Mouse (Mus musculus) spleen, postnatal 14 days (tissue): ENCODE results near the gene Slc25a12.

Experiments used
- DNase-seq, 2 experiments: peaks; one replicate each; pipeline ENCODE4 v3.0.0; 2021 to 2022; ENCODE audit warnings: low spot score in 2 of 2

Gene Slc25a12

GRCm38 (mm10) chr2:71350181-71350580, 17.4 kb downstream of the Slc25a12 start:
- no peak for DNase-seq

GRCm38 (mm10) chr2:71349511-71349910, 18.0 kb downstream of the Slc25a12 start:
- DNase-seq = no peak

- no peak for DNase-seq
Observed at GRCm38 (mm10) chr2:71347732-71348490, 19.6 kb downstream of the Slc25a12 start.

- no peak for DNase-seq
Observed at GRCm38 (mm10) chr2:71347160-71347559, 20.4 kb downstream of the Slc25a12 start.

- no peak for DNase-seq
Observed at GRCm38 (mm10) chr2:71343884-71344640, 23.5 kb downstream of the Slc25a12 start.

GRCm38 (mm10) chr2:71340126-71340525, 27.4 kb downstream of the Slc25a12 start:
- no peak for DNase-seq

GRCm38 (mm10) chr2:71338145-71338796, 29.3 kb downstream of the Slc25a12 start:
- no peak for DNase-seq

- no peak for DNase-seq
Observed at GRCm38 (mm10) chr2:71336631-71337030, 30.9 kb downstream of the Slc25a12 start.

- no peak for DNase-seq
Observed at GRCm38 (mm10) chr2:71336209-71336608, 31.3 kb downstream of the Slc25a12 start.

GRCm38 (mm10) chr2:71333986-71334822, 33.3 kb downstream of the Slc25a12 start:
- DNase-seq = no peak

- DNase-seq = no peak
Observed at GRCm38 (mm10) chr2:71329761-71330160, 37.8 kb downstream of the Slc25a12 start.

GRCm38 (mm10) chr2:71328391-71329160, 39.0 kb downstream of the Slc25a12 start:
- no peak for DNase-seq

GRCm38 (mm10) chr2:71327715-71328114, 39.8 kb downstream of the Slc25a12 start:
- no peak for DNase-seq

- DNase-seq = no peak
Observed at GRCm38 (mm10) chr2:71326766-71327464, 40.6 kb downstream of the Slc25a12 start.

GRCm38 (mm10) chr2:71323886-71324285, 43.7 kb downstream of the Slc25a12 start:
- no peak for DNase-seq

- DNase-seq = no peak
Observed at GRCm38 (mm10) chr2:71321486-71321885, 46.1 kb downstream of the Slc25a12 start.

- DNase-seq = no peak
Observed at GRCm38 (mm10) chr2:71316116-71316789, 51.3 kb downstream of the Slc25a12 start.

- no peak for DNase-seq
Observed at GRCm38 (mm10) chr2:71315022-71315421, 52.5 kb downstream of the Slc25a12 start.

- DNase-seq = no peak
Observed at GRCm38 (mm10) chr2:71314080-71314479, 53.5 kb downstream of the Slc25a12 start.

- DNase-seq = no peak
Observed at GRCm38 (mm10) chr2:71312067-71312466, 55.5 kb downstream of the Slc25a12 start.
